Mouse (Mus musculus) olfactory bulb, adult 2 months (tissue): Measurements from ENCODE around the gene Pycr2. TPM values are rescaled to one million over a fixed set of nuclear protein-coding genes. Genes with fewer than 3 reads are reported as not detected.
"Not testable (repeated sequence)": the region's sequence is repeated elsewhere in the genome, so short reads cannot be mapped to it uniquely, and the experiment has no call there.

Source experiments
- H3K27ac ChIP-seq: fragments of 200-500 bp; 2 replicates; pipeline ENCODE4 v1.5.1; 2012; ENCODE audit warnings: low read depth, low read length; ENCODE audit not compliant: insufficient read depth
- H3K4me1 ChIP-seq: fragments of 200-500 bp; 2 replicates; pipeline ENCODE4 v1.6.1; 2012; ENCODE audit warnings: low read length; ENCODE audit not compliant: control insufficient read depth, insufficient read depth
- H3K4me3 ChIP-seq: fragments of 200-500 bp; 2 replicates; pipeline ENCODE4 v1.5.1; 2012; ENCODE audit warnings: mild to moderate bottlenecking, low read depth, low read length, moderate library complexity; ENCODE audit not compliant: insufficient read depth
- CTCF ChIP-seq: fragments of 200-500 bp; IDR thresholded peaks from 2 replicates; pipeline ENCODE4 v1.5.1; 2012; ENCODE audit warnings: low read depth, mild to moderate bottlenecking, low read length, moderate library complexity; ENCODE audit not compliant: insufficient read depth
- POLR2A ChIP-seq: fragments of 200-500 bp; IDR thresholded peaks from 2 replicates; pipeline ENCODE4 v1.6.1; 2012; ENCODE audit warnings: mild to moderate bottlenecking, low read depth, low read length, moderate library complexity; ENCODE audit not compliant: insufficient read depth
- WGBS: fragments of 180-500 bp; shearing (Covaris S2); methylation state at CpG from one replicate; pipeline ENCODE4 v1.1.7; 2018; 5-methylcytosine and 5-hydroxymethylcytosine counted together
- polyA plus RNA-seq: library from polyadenylated mRNA; stranded (reverse); fragments of >200 nt; gene quantifications from 2 replicates; pipeline ENCODE4 v1.2.4, GENCODE M21; 2012; ENCODE audit warnings: low replicate concordance; ENCODE audit not compliant: missing spikeins, insufficient read depth, insufficient read length

Pycr2 gene
- polyA plus RNA-seq, 1 experiment, result not detected

DNA sequence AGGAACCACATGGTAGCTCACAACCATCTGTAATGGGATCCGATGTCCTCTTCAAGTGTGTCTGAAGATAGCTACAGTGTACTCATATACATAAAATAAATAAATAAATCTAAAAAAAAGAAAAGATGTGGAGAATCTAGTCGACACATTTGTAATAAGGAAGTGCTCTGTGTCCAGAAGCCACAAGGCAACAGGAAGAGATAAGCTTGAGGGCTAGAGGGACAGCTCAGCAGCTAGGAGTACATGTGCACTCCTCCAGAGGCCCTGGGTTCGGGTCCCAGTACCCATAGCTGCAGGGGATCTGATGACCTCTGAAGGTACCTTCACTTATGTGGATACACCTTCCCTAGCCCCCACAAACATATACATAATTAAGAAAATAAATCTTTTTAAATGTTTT lies 22.3 kb upstream of the Pycr2 start:
- Histone ChIP-seq H3K4me3 (no peak overlapping the region), H3K27ac (no peak overlapping the region), H3K4me1 (0 out of 2 replicates have a peak, but pooled peaks cover 2% of the 10 kb centered on the region)
- TF ChIP-seq CTCF, result no peak
- TF ChIP-seq POLR2A, result no peak
- 80% methylated on average over 3 of the region's 3 CpGs for WGBS

DNA sequence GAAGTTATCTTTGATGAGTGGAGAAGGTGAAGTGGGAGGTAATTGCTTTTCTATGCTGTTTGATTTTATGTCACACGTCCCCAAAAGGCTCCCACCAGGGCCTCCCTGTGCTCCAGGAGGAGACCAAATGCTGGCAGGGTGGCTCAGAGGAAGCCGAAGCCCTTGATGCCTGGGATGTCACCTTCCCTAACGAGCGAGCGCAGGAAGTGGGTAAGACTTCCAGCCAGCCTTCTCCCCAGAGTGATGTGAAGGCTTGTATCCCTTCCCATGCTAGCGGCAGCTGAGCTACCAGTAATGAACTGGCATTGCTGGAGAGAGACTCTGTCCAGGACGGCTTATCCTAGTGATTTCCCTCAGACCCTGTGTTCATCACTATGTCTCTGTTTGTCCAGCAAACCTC lies 20.4 kb upstream of the Pycr2 start:
- TF ChIP-seq POLR2A (no peak), CTCF (no peak)
- Histone ChIP-seq H3K4me3 (no peak overlapping the region), H3K27ac (no peak overlapping the region), H3K4me1 (0 out of 2 replicates have a peak, but pooled peaks cover 2% of the 10 kb centered on the region)
- WGBS, result 75% methylated on average over 7 of the region's 7 CpGs

GRCm38 (mm10) chr1:180884484-180884883 lies 19.6 kb upstream of the Pycr2 start:
- TF ChIP-seq CTCF (no peak), POLR2A (no peak)
- Histone ChIP-seq H3K27ac (no peak overlapping the region), H3K4me1 (0 out of 2 replicates have a peak, but pooled peaks cover 2% of the 10 kb centered on the region), H3K4me3 (no peak overlapping the region)
- 84% methylated on average over 9 of the region's 9 CpGs for whole genome bisulfite sequencing

GRCm38 (mm10) chr1:180888556-180889042 lies 15.5 kb upstream of the Pycr2 start:
- no peak overlapping the region for H3K4me3 ChIP-seq
- 0 out of 2 replicates have a peak, but pooled peaks cover 2% of the 10 kb centered on the region for H3K4me1 ChIP-seq
- no peak overlapping the region for H3K27ac ChIP-seq
- no peak for TF ChIP-seq CTCF
- TF ChIP-seq POLR2A, result no peak
- 23% methylated on average over 13 of the region's 13 CpGs for WGBS

- Histone ChIP-seq H3K27ac (no peak overlapping the region), H3K4me1 (peaks cover 3% of the 10 kb centered on the region; the same call in 1 of the 2 replicates), H3K4me3 (no peak overlapping the region)
- TF ChIP-seq CTCF, result no peak
- no peak for TF ChIP-seq POLR2A
- WGBS, result 72% methylated on average over 7 of the region's 7 CpGs
Observed at GRCm38 (mm10) chr1:180889172-180889571, 14.9 kb upstream of the Pycr2 start.

DNA sequence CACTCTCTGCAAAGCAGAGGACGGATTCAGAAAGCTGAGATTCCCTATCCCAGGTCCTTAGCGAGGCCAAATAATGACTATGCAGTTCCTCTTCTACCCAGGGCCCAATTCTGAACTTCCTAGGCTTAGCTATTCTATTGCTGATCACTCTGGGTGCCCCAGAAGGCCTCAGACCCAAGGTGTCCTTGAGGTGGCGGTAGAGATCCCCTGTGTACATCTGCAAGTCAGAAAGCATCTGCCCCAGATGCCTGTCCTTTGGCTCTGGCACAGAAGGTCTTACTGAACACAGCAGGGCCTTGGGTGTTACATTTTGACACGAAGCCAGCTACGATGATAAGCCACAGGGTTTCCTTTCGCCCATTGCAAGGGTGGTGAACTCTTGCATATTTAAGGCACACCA lies 14.3 kb upstream of the Pycr2 start:
- no peak for TF ChIP-seq POLR2A
- no peak for TF ChIP-seq CTCF
- WGBS, result 70% methylated on average over 6 of the region's 6 CpGs
- no peak overlapping the region for H3K27ac ChIP-seq

GRCm38 (mm10) chr1:180892808-180893207 lies 11.3 kb upstream of the Pycr2 start, which contains the start of gene Lefty2:
TSS of gene Lefty2 (plus strand) at chr1:180893108.
- TF ChIP-seq POLR2A, result no peak
- no peak for TF ChIP-seq CTCF
- Histone ChIP-seq H3K4me3 (no peak within 1 kb of the TSS), H3K27ac (no peak within 1 kb of the TSS), H3K4me1 (peaks cover 7% of the 10 kb centered on the region)
- WGBS, result 77% methylated on average over 10 of the region's 10 CpGs

More for the DNA sequence above, 14.3 kb upstream of the Pycr2 start:
- Histone ChIP-seq H3K4me1 (peaks cover 7% of the 10 kb centered on the region), H3K4me3 (no peak overlapping the region)

GRCm38 (mm10) chr1:180894088-180894987 lies 9.8 kb upstream of the Pycr2 start:
- peak overlapping the region; percentile 3; the same call in 1 of the 2 replicates for H3K4me3 ChIP-seq
- WGBS, result 10% methylated on average over 50 of the region's 51 CpGs
- H3K4me1 ChIP-seq, H3K27ac ChIP-seq: not testable (repeated sequence)

- TF ChIP-seq POLR2A (no peak), CTCF (no peak)
- Histone ChIP-seq H3K4me1 (peaks cover 9% of the 10 kb centered on the region), H3K4me3 (no peak overlapping the region), H3K27ac (no peak overlapping the region)
- WGBS, result 2% methylated on average over 4 of the region's 4 CpGs
Observed at GRCm38 (mm10) chr1:180901107-180901506, 3.0 kb upstream of the Pycr2 start.

DNA sequence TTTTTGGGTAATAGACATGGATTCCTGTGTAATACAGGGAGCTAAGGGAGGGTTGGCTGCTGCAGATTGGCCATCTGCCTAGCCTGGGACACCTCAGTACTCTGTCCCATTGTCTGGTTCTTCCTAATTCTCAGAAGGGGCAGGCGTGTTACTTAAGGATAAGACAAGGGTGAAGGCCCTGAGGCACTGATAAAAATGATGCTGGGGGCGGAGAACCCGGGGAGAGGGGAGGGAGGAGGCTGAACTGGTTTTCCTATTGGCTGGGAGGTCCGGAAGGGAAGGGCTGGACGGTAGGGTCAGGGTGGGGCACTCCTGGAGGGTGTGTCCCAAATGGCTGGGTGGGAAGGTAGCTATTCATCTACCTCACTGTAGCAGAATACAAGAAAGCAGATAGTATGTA lies 1.2 kb upstream of the Pycr2 start:
- Histone ChIP-seq H3K4me3 (no peak overlapping the region), H3K4me1 (peaks cover 14% of the 10 kb centered on the region), H3K27ac (no peak overlapping the region)
- WGBS, result 51% methylated on average over 5 of the region's 5 CpGs
- no peak for TF ChIP-seq CTCF
- no peak for TF ChIP-seq POLR2A
